Mouse (Mus musculus): ENCODE measurements around the gene Man2a1.
"Not testable (repeated sequence)": the region's sequence is repeated elsewhere in the genome, so short reads cannot be mapped to it uniquely, and the experiment has no call there.

The Man2a1 gene

GRCm38 (mm10) chr17:64754142-64754863 lies 153.8 kb downstream of the Man2a1 start:
- no peak for DNase-seq (ENCODE audit: low spot score in 2 of 2)

GRCm38 (mm10) chr17:64755191-64755590 lies 154.7 kb downstream of the Man2a1 start:
- no peak for DNase-seq (ENCODE audit: low spot score in 2 of 2)

GRCm38 (mm10) chr17:64762651-64763050 lies 162.1 kb downstream of the Man2a1 start:
- not testable (repeated sequence) for DNase-seq (ENCODE audit: low spot score in 2 of 2)

GRCm38 (mm10) chr17:64763491-64763890 lies 163.0 kb downstream of the Man2a1 start:
- no peak for DNase-seq (ENCODE audit: low spot score in 2 of 2)

- DNase-seq (ENCODE audit: low spot score in 2 of 2), result no peak
These were observed 163.9 kb downstream of the Man2a1 start for GRCm38 (mm10) chr17:64764175-64765122.

GRCm38 (mm10) chr17:64765286-64765685 lies 164.8 kb downstream of the Man2a1 start:
- DNase-seq (ENCODE audit: low spot score in 2 of 2), result no peak

GRCm38 (mm10) chr17:64766507-64766906 lies 166.0 kb downstream of the Man2a1 start:
- no peak for DNase-seq (ENCODE audit: low spot score in 2 of 2)

- DNase-seq (ENCODE audit: low spot score in 2 of 2), result peak in 1 of 2 experiments; percentile 37
These were observed 169.7 kb downstream of the Man2a1 start for GRCm38 (mm10) chr17:64770277-64770676.

GRCm38 (mm10) chr17:64772611-64773010 lies 172.1 kb downstream of the Man2a1 start:
- no peak for DNase-seq (ENCODE audit: low spot score in 2 of 2)

GRCm38 (mm10) chr17:64774218-64774617 lies 173.7 kb downstream of the Man2a1 start:
- DNase-seq (ENCODE audit: low spot score in 2 of 2), result no peak

GRCm38 (mm10) chr17:64778300-64778699 lies 177.8 kb downstream of the Man2a1 start:
- no peak for DNase-seq (ENCODE audit: low spot score in 2 of 2)

- DNase-seq (ENCODE audit: low spot score in 2 of 2), result no peak
These were observed 178.2 kb downstream of the Man2a1 start for GRCm38 (mm10) chr17:64778756-64779155.

GRCm38 (mm10) chr17:64780753-64781490 lies 180.4 kb downstream of the Man2a1 start:
- DNase-seq (ENCODE audit: low spot score in 2 of 2), result no peak

- no peak for DNase-seq (ENCODE audit: low spot score in 2 of 2)
These were observed 181.8 kb downstream of the Man2a1 start for GRCm38 (mm10) chr17:64782307-64782706.

GRCm38 (mm10) chr17:64785961-64786360 lies 185.4 kb downstream of the Man2a1 start:
- DNase-seq (ENCODE audit: low spot score in 2 of 2), result no peak

GRCm38 (mm10) chr17:64788301-64788700 lies 187.8 kb downstream of the Man2a1 start:
- DNase-seq (ENCODE audit: low spot score in 2 of 2), result no peak

GRCm38 (mm10) chr17:64789175-64789574 lies 188.6 kb downstream of the Man2a1 start:
- DNase-seq (ENCODE audit: low spot score in 2 of 2), result no peak

- DNase-seq (ENCODE audit: low spot score in 2 of 2), result no peak
These were observed 191.5 kb downstream of the Man2a1 start for GRCm38 (mm10) chr17:64792076-64792475.

GRCm38 (mm10) chr17:64792623-64793022 lies 192.1 kb downstream of the Man2a1 start:
- DNase-seq (ENCODE audit: low spot score in 2 of 2), result no peak

GRCm38 (mm10) chr17:64802168-64802955 lies 201.8 kb downstream of the Man2a1 start:
- DNase-seq (ENCODE audit: low spot score in 2 of 2), result no peak

GRCm38 (mm10) chr17:64802956-64803275 lies 202.4 kb downstream of the Man2a1 start:
- no peak for DNase-seq (ENCODE audit: low spot score in 2 of 2)
